Mouse (Mus musculus) MEL (cell line): ENCODE measurements around the gene Btbd8. TPM values are rescaled to one million over a fixed set of nuclear protein-coding genes. Genes with fewer than 3 reads are reported as not detected.

Experiments
- DNase-seq: peaks from one replicate; pipeline ENCODE4 v3.0.0; 2011; ENCODE audit warnings: low read depth, low spot score
- H3K27ac ChIP-seq: 2 replicates; pipeline ENCODE4 v1.5.1; 2012; ENCODE audit warnings: low read depth, mild to moderate bottlenecking, control low read depth, low read length, moderate library complexity; ENCODE audit not compliant: control insufficient read depth
- H3K27me3 ChIP-seq, 2 experiments: fragments of 150-350 bp in 1 of 2; sonication (generic) in 1 of 2; 2 replicates each; pipeline ENCODE4 v1.6.1; 2012; ENCODE audit warnings: low read length in 2 of 2, mild to moderate bottlenecking in 2 of 2, improper control_type of control experiment in 1 of 2, moderate library complexity in 1 of 2; ENCODE audit not compliant: insufficient read depth in 2 of 2, control insufficient read depth in 1 of 2
- H3K36me3 ChIP-seq, 2 experiments: 2 replicates each; pipeline ENCODE4 v1.6.1; 2012 to 2014; ENCODE audit warnings: low read length in 2 of 2, improper control_type of control experiment in 1 of 2, inconsistent platforms in 1 of 2, mild to moderate bottlenecking in 1 of 2; ENCODE audit not compliant: insufficient read depth in 2 of 2, control insufficient read depth in 1 of 2
- H3K4me1 ChIP-seq, 2 experiments: fragments of 150-350 bp in 1 of 2; sonication (generic) in 1 of 2; 2 replicates each; pipeline ENCODE4 v1.6.1; 2012; ENCODE audit warnings: low read length in 2 of 2, improper control_type of control experiment in 1 of 2, mild to moderate bottlenecking in 1 of 2; ENCODE audit not compliant: insufficient read depth in 2 of 2, control insufficient read depth in 1 of 2
- H3K4me3 ChIP-seq, 2 experiments: fragments of 150-350 bp in 1 of 2; sonication (generic) in 1 of 2; 2 replicates each; pipeline ENCODE4 v1.5.1; 2012; ENCODE audit warnings: low read depth in 2 of 2, low read length in 2 of 2, mild to moderate bottlenecking in 2 of 2, moderate library complexity in 2 of 2, control low read depth in 1 of 2, improper control_type of control experiment in 1 of 2; ENCODE audit not compliant: control insufficient read depth in 1 of 2, insufficient read depth in 1 of 2
- H3K79me2 ChIP-seq: 2 replicates; pipeline ENCODE4 v1.6.1; 2012; ENCODE audit warnings: mild to moderate bottlenecking, low read length, moderate library complexity; ENCODE audit not compliant: control insufficient read depth, poor library complexity, insufficient read depth
- H3K9ac ChIP-seq: 2 replicates; pipeline ENCODE4 v1.6.1; 2012; ENCODE audit warnings: low read depth, mild to moderate bottlenecking, control low read depth, low read length, moderate library complexity; ENCODE audit not compliant: control insufficient read depth, poor library complexity, severe bottlenecking
- H3K9me3 ChIP-seq: fragments of 150-350 bp; sonication (generic); replicated peaks from 2 replicates; pipeline ENCODE4 v1.6.1; 2012; ENCODE audit warnings: mild to moderate bottlenecking, low read length, improper control_type of control experiment, moderate library complexity; ENCODE audit not compliant: insufficient read depth
- BHLHE40 ChIP-seq: IDR thresholded peaks from 2 replicates; pipeline ENCODE4 v1.6.1; 2012; ENCODE audit warnings: low read depth, mild to moderate bottlenecking, inconsistent platforms, low read length, improper control_type of control experiment, borderline replicate concordance
- CHD1 ChIP-seq: IDR thresholded peaks from 2 replicates; pipeline ENCODE4 v1.6.1; 2012; ENCODE audit warnings: low read depth, mild to moderate bottlenecking, inconsistent platforms, low read length, improper control_type of control experiment
- CHD2 ChIP-seq: IDR thresholded peaks from 2 replicates; pipeline ENCODE4 v1.6.1; 2011; ENCODE audit warnings: low read length, improper control_type of control experiment
- ELF1 ChIP-seq: IDR thresholded peaks from 2 replicates; pipeline ENCODE4 v1.6.1; 2014; ENCODE audit warnings: low read depth, mild to moderate bottlenecking, inconsistent platforms, low read length, improper control_type of control experiment, moderate library complexity
- HCFC1 ChIP-seq: IDR thresholded peaks from 2 replicates; pipeline ENCODE4 v1.6.1; 2012; ENCODE audit warnings: low read depth, mild to moderate bottlenecking, inconsistent platforms, low read length, improper control_type of control experiment, moderate library complexity
- KAT2A ChIP-seq: conservative IDR thresholded peaks from 2 replicates; pipeline ENCODE4 v1.6.1; 2012; ENCODE audit warnings: low read depth, low read length, improper control_type of control experiment, inconsistent platforms
- MAX ChIP-seq: IDR thresholded peaks from 2 replicates; pipeline ENCODE4 v1.6.1; 2011; ENCODE audit warnings: low read length, improper control_type of control experiment
- MAZ ChIP-seq: IDR thresholded peaks from 2 replicates; pipeline ENCODE4 v1.6.1; 2012; ENCODE audit warnings: low read depth, mild to moderate bottlenecking, inconsistent platforms, low read length, improper control_type of control experiment
- MXI1 ChIP-seq: IDR thresholded peaks from 2 replicates; pipeline ENCODE4 v1.6.1; 2011; ENCODE audit warnings: mild to moderate bottlenecking, low read depth, low read length, improper control_type of control experiment
- MYC ChIP-seq: IDR thresholded peaks from 2 replicates; pipeline ENCODE4 v1.6.1; 2011; ENCODE audit warnings: low read depth, mild to moderate bottlenecking, low read length, improper control_type of control experiment, moderate library complexity
- NELFE ChIP-seq: IDR thresholded peaks from 2 replicates; pipeline ENCODE4 v1.6.1; 2011; ENCODE audit warnings: low read depth, low read length, improper control_type of control experiment
- NRF1 ChIP-seq: IDR thresholded peaks from 2 replicates; pipeline ENCODE4 v1.6.1; 2014; ENCODE audit warnings: low read depth, mild to moderate bottlenecking, inconsistent platforms, low read length, improper control_type of control experiment, moderate library complexity; ENCODE audit not compliant: poor library complexity, insufficient read depth, severe bottlenecking
- POLR2A ChIP-seq, 2 experiments: IDR thresholded peaks; 2 replicates each; pipeline ENCODE4 v1.6.1; 2011 to 2012; ENCODE audit warnings: low read length in 2 of 2, mild to moderate bottlenecking in 2 of 2, control low read depth in 1 of 2, improper control_type of control experiment in 1 of 2, low read depth in 1 of 2, moderate library complexity in 1 of 2; ENCODE audit not compliant: control insufficient read depth in 1 of 2, insufficient read depth in 1 of 2, poor library complexity in 1 of 2
- POLR2AphosphoS2 ChIP-seq: IDR thresholded peaks from 2 replicates; pipeline ENCODE4 v1.6.1; 2011; ENCODE audit warnings: low read length, improper control_type of control experiment
- POLR2AphosphoS5 ChIP-seq: IDR thresholded peaks from 2 replicates; pipeline ENCODE4 v1.6.1; 2012; ENCODE audit warnings: low read depth, borderline replicate concordance, mild to moderate bottlenecking, inconsistent platforms, low read length, moderate library complexity, mixed read lengths
- RAD21 ChIP-seq: IDR thresholded peaks from 2 replicates; pipeline ENCODE4 v1.6.1; 2011; ENCODE audit warnings: mild to moderate bottlenecking, low read depth, low read length, improper control_type of control experiment
- RCOR1 ChIP-seq: IDR thresholded peaks from 2 replicates; pipeline ENCODE4 v1.6.1; 2012; ENCODE audit warnings: low read depth, mild to moderate bottlenecking, inconsistent platforms, low read length, improper control_type of control experiment
- SIN3A ChIP-seq: IDR thresholded peaks from 2 replicates; pipeline ENCODE4 v1.6.1; 2012; ENCODE audit warnings: low read length, improper control_type of control experiment, inconsistent platforms
- SMC3 ChIP-seq: IDR thresholded peaks from 2 replicates; pipeline ENCODE4 v1.6.1; 2011; ENCODE audit warnings: low read depth, low read length, improper control_type of control experiment
- TAL1 ChIP-seq: IDR thresholded peaks from 2 replicates; pipeline ENCODE4 v1.6.1; 2012; ENCODE audit warnings: mild to moderate bottlenecking, inconsistent platforms, low read length, moderate library complexity, mixed read lengths
- TBP ChIP-seq: IDR thresholded peaks from 2 replicates; pipeline ENCODE4 v1.8.0; 2011; ENCODE audit warnings: low read depth, low read length, improper control_type of control experiment
- UBTF ChIP-seq: IDR thresholded peaks from 2 replicates; pipeline ENCODE4 v1.6.1; 2012; ENCODE audit warnings: low read depth, mild to moderate bottlenecking, inconsistent platforms, low read length, improper control_type of control experiment, moderate library complexity, borderline replicate concordance; ENCODE audit not compliant: insufficient read depth
- USF2 ChIP-seq, 2 experiments: IDR thresholded peaks; 2 replicates each; pipeline ENCODE4 v1.6.1; 2011 to 2012; ENCODE audit warnings: improper control_type of control experiment in 2 of 2, low read length in 2 of 2, borderline replicate concordance in 1 of 2, inconsistent platforms in 1 of 2, low read depth in 1 of 2, mild to moderate bottlenecking in 1 of 2; ENCODE audit not compliant: insufficient read depth in 1 of 2
- ZC3H11A ChIP-seq: IDR thresholded peaks from 2 replicates; pipeline ENCODE4 v1.6.1; 2012; ENCODE audit warnings: low read depth, mild to moderate bottlenecking, inconsistent platforms, low read length, improper control_type of control experiment
- ZMIZ1 ChIP-seq: IDR thresholded peaks from 2 replicates; pipeline ENCODE4 v1.6.1; 2012; ENCODE audit warnings: low read depth, mild to moderate bottlenecking, inconsistent platforms, low read length, improper control_type of control experiment, moderate library complexity
- polyA plus RNA-seq, 2 experiments: library from polyadenylated mRNA; stranded (reverse) in 1 of 2; unstranded in 1 of 2; fragments of >175 nt in 1 of 2; fragments of >200 nt in 1 of 2; gene quantifications; 2 replicates each; pipeline versions ENCODE4 v1.2.1 to v1.2.4; 2012; ENCODE audit warnings: low replicate concordance in 2 of 2, low read depth in 1 of 2; ENCODE audit not compliant: insufficient read length in 2 of 2, insufficient read depth in 1 of 2, missing spikeins in 1 of 2
- total RNA-seq: library from RNA; depleted of rRNA; stranded (reverse); fragments of 300-350 nt; gene quantifications from 2 replicates; pipeline ENCODE4 v1.2.3, GENCODE M21; 2012

Btbd8 gene
- total and polyA plus RNA-seq, 3 experiments = 1.6 to 2.4 TPM; not detected in 1

DNA sequence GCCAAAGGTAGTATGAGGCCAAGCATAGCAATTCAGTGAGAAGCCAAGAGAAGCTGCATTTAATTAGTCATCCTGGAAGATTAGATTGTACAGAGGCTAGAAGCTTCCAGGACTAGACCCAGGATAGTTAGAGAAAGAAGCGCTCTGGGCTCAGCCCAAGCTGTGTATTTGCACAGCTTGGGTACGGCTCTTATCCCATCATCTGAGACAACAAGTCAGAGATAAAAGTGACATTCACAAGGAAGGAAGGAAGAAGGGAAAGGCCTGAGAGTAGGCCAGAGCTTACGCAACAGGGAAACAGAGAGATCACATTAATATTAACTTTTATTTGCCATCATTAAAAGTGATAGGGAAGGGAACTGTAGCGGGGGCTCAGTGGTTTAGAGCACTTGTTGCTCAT, 10.2 kb downstream of the Btbd8 start:
- Histone ChIP-seq H3K4me1 (peaks cover 0 to 2% of the 10 kb centered on the region in 2 experiments; a peak in 1 of 4 replicates), H3K4me3 (no peak overlapping the region), H3K27ac (no peak overlapping the region), H3K79me2 (no peaks in the 10 kb centered on the region), H3K27me3 (no peaks in the 10 kb centered on the region), H3K9ac (no peak overlapping the region), H3K36me3 (no peaks in the 10 kb centered on the region), H3K9me3 (no peaks in the 10 kb centered on the region)
- DNase-seq = no peak
- TF ChIP-seq TBP (0 out of 2 replicates have a peak, but pooled peaks have one; percentile 31), ELF1 (no peak), MYC (no peak), SMC3 (no peak), KAT2A (no peak), POLR2A (IDR thresholded peaks at IDR 0.05; ENCODE audit: control insufficient read depth in 1 of 2, insufficient read depth in 1 of 2, low read depth in 1 of 2, low read length in 2 of 2, poor library complexity in 1 of 2) (no peak), CHD1 (no peak)

DNA sequence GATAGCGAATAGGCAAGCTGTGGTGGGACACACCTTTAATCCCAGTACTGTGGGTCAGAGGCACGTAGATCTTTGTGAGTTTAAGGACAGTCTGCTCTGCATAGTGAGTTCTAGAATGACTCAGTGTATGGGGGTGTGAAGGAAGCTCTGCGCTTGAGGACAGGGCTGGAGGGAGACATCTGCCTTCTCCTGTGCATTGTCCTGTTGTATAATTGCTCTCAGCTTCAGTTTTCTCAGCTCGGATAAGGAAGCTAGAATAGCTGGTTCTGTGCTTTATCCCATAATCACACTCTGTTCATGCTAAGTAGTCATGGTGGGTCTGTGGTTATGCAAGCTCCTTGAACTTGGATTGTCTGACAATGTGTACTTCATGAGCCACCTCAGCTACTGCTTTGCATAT, 11.0 kb downstream of the Btbd8 start:
- peaks cover 0 to 2% of the 10 kb centered on the region in 2 experiments; a peak in 1 of 4 replicates for H3K4me1 ChIP-seq
- no peak overlapping the region for H3K27ac ChIP-seq
- no peak overlapping the region for H3K9ac ChIP-seq
- no peak overlapping the region for H3K4me3 ChIP-seq
- H3K27me3 ChIP-seq = no peaks in the 10 kb centered on the region
- TF ChIP-seq MAZ = no peak
- TF ChIP-seq ELF1 = no peak
- TF ChIP-seq NELFE = no peak
- no peak for TF ChIP-seq SIN3A
- no peak for TF ChIP-seq MXI1
- no peak for TF ChIP-seq POLR2AphosphoS5
- no peak for TF ChIP-seq NRF1
- TF ChIP-seq USF2 (IDR thresholded peaks at IDR 0.05; ENCODE audit: borderline replicate concordance in 1 of 2, insufficient read depth in 1 of 2, low read depth in 1 of 2, low read length in 2 of 2) = no peak
- no peaks in the 10 kb centered on the region for H3K36me3 ChIP-seq
- no peak for DNase-seq
- H3K79me2 ChIP-seq = no peaks in the 10 kb centered on the region
- no peaks in the 10 kb centered on the region for H3K9me3 ChIP-seq

DNA sequence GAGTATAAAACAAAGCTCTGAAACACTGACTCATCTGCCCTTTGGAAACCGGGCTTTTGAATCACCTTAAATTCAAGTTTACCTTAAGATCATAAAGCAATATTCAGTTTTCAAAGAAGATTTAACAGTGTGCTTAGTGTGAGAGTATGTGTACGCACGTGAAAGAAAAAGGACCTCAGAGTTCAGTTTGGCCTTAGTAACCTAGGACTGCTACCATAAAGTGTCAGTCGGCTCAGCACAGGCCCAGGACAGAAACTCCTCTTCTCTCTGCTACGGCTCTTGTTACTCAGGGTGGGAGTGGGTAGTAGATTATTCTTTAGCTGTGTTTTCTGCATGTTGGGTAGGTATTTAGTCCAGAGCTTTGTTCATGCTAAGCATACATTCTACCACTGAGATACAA, 11.8 kb downstream of the Btbd8 start:
- H3K27ac ChIP-seq = no peak overlapping the region
- no peak for TF ChIP-seq RCOR1
- TF ChIP-seq RAD21 = no peak
- no peak for TF ChIP-seq ZMIZ1
- no peak for TF ChIP-seq MAX
- no peak for TF ChIP-seq MYC
- TF ChIP-seq TAL1 = no peak
- TF ChIP-seq MXI1 = no peak
- no peak for TF ChIP-seq CHD1
- TF ChIP-seq BHLHE40 = no peak
- no peak for TF ChIP-seq POLR2AphosphoS2
- no peak for TF ChIP-seq CHD2
- no peak for TF ChIP-seq UBTF
- no peak for TF ChIP-seq HCFC1
- TF ChIP-seq ZC3H11A = no peak
- DNase-seq = no peak
- H3K4me1 ChIP-seq = peaks cover 0 to 2% of the 10 kb centered on the region in 2 experiments; a peak in 1 of 4 replicates
- no peaks in the 10 kb centered on the region for H3K27me3 ChIP-seq
- no peak overlapping the region for H3K9ac ChIP-seq
- H3K79me2 ChIP-seq = no peaks in the 10 kb centered on the region
- no peaks in the 10 kb centered on the region for H3K36me3 ChIP-seq
- no peak overlapping the region for H3K4me3 ChIP-seq
- no peaks in the 10 kb centered on the region for H3K9me3 ChIP-seq
